Mouse (Mus musculus) kidney, adult 2 months (tissue): Measurements from ENCODE around the gene Vps16.

Source experiments
- CTCF ChIP-seq: fragments of 200-500 bp; conservative IDR thresholded peaks from 2 replicates; pipeline ENCODE4 v1.5.1; 2011; ENCODE audit warnings: low read depth, mild to moderate bottlenecking, control low read depth, low read length, moderate library complexity, mixed read lengths; ENCODE audit not compliant: insufficient read depth, insufficient read length
- POLR2A ChIP-seq: fragments of 200-500 bp; IDR thresholded peaks from one replicate; pipeline ENCODE4 v1.6.1; 2011; ENCODE audit warnings: low read depth, low read length, control low read depth

DNA sequence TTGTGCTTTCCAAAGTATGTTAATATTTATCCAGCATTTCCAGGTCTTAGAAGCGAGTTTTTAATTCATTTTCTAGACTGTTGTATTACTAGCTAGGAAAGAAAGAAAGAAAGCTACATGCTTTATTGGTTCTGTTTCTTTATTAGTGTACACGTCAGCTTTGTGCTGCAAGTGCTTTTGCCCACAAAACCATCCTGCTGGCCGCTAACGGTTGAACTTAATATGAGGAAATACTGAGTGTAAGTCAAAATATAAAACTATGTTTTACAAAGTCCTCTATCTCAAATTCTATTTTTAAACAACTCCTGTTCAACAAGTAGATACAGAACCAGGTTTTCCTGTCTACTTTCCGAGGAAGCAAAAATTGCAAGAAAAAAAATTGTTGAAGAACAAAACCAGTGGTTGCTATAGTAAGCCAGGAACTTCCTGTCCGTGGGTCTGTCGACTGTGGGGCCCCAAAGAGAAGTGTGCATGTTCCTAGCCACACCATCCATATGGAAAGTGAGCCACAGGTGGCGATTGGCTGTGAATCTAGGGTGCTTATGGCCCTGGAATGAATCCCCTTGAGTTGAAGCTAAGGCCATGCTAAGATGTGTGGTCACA, 48.9 kb downstream of the Vps16 start:
- no peak for TF ChIP-seq CTCF
- TF ChIP-seq POLR2A: no peak
